Mouse (Mus musculus): ENCODE results near the gene Rspry1. TPM values are rescaled to one million over a fixed set of nuclear protein-coding genes. Genes with fewer than 3 reads are reported as not detected.

The Rspry1 gene
- polyA plus RNA-seq, 1 experiment from 2014 or later: 57.7 TPM

Other genes with a start within 250 kb of the Rspry1 start
- gene Herpud1, start 215.5 kb upstream of the Rspry1 start, polyA plus RNA-seq (2016; fragmentation: Nextera tagmentation; extraction: Ambion mirVana): 55.4 and 57.7 TPM in 2 replicates
- gene Nlrc5, start 167.6 kb upstream of the Rspry1 start, polyA plus RNA-seq (2016; fragmentation: Nextera tagmentation; extraction: Ambion mirVana): 0.09 and 0.38 TPM in 2 replicates
- 9.9 and 10.0 TPM in 2 replicates for gene Cpne2, start 68.9 kb upstream of the Rspry1 start, polyA plus RNA-seq (2016; fragmentation: Nextera tagmentation; extraction: Ambion mirVana)
- gene Fam192a, start 60 bp downstream of the Rspry1 start, polyA plus RNA-seq (2016; fragmentation: Nextera tagmentation; extraction: Ambion mirVana): 97.4 and 105 TPM in 2 replicates
- 238 and 247 TPM in 2 replicates for gene Arl2bp, start 64.7 kb downstream of the Rspry1 start, polyA plus RNA-seq (2016; fragmentation: Nextera tagmentation; extraction: Ambion mirVana)
- gene Pllp, start 94.3 kb downstream of the Rspry1 start, polyA plus RNA-seq (2016; fragmentation: Nextera tagmentation; extraction: Ambion mirVana): 0.34 and 0.38 TPM in 2 replicates
- not detected in 2 replicates for gene Ccl22, start 143.7 kb downstream of the Rspry1 start, polyA plus RNA-seq (2016; fragmentation: Nextera tagmentation; extraction: Ambion mirVana)
- gene Cx3cl1, start 170.1 kb downstream of the Rspry1 start, polyA plus RNA-seq (2016; fragmentation: Nextera tagmentation; extraction: Ambion mirVana): 8.2 and 11.3 TPM in 2 replicates
- gene Ccl17, start 208.5 kb downstream of the Rspry1 start, polyA plus RNA-seq (2016; fragmentation: Nextera tagmentation; extraction: Ambion mirVana): not detected in 2 replicates
- gene Coq9, start 236.4 kb downstream of the Rspry1 start, polyA plus RNA-seq (2016; fragmentation: Nextera tagmentation; extraction: Ambion mirVana): 53.4 and 54.4 TPM in 2 replicates
- gene Ciapin1, start 236.4 kb downstream of the Rspry1 start, polyA plus RNA-seq (2016; fragmentation: Nextera tagmentation; extraction: Ambion mirVana): 182 and 192 TPM in 2 replicates